Mouse (Mus musculus) midbrain, embryonic 16.5 days (tissue): ENCODE data around the gene Carns1. TPM values are rescaled to one million over a fixed set of nuclear protein-coding genes. Genes with fewer than 3 reads are reported as not detected.
"Not testable (repeated sequence)": the region's sequence is repeated elsewhere in the genome, so short reads cannot be mapped to it uniquely, and the experiment has no call there.

Experiments used
- ATAC-seq: fragments of 200-750 bp; cut with Nextera tagmentation; 2 replicates; pipeline ENCODE4 v1.8.0; 2017; ENCODE audit warnings: moderate TSS enrichment
- H3K27ac ChIP-seq: fragments of 300-500 bp; sonication (generic); 2 replicates; pipeline ENCODE4 v1.5.1; 2014; ENCODE audit warnings: mild to moderate bottlenecking, low read length, mixed read lengths
- H3K27me3 ChIP-seq: fragments of 300-500 bp; sonication (generic); 2 replicates; pipeline ENCODE4 v1.6.1; 2014; ENCODE audit warnings: low read depth, low read length, mixed read lengths; ENCODE audit not compliant: control insufficient read depth, insufficient read depth
- H3K36me3 ChIP-seq: fragments of 300-500 bp; sonication (generic); 2 replicates; pipeline ENCODE4 v1.6.1; 2014; ENCODE audit warnings: mild to moderate bottlenecking, low read length, moderate library complexity, mixed read lengths; ENCODE audit not compliant: control insufficient read depth, insufficient read depth
- H3K4me1 ChIP-seq: fragments of 300-500 bp; sonication (generic); 2 replicates; pipeline ENCODE4 v1.6.1; 2014; ENCODE audit warnings: mild to moderate bottlenecking, low read length, mixed read lengths; ENCODE audit not compliant: control insufficient read depth, insufficient read depth
- H3K4me2 ChIP-seq: fragments of 300-500 bp; sonication (generic); 2 replicates; pipeline ENCODE4 v1.6.1; 2014; ENCODE audit warnings: mild to moderate bottlenecking, low read length, mixed read lengths
- H3K4me3 ChIP-seq: fragments of 300-500 bp; sonication (generic); 2 replicates; pipeline ENCODE4 v1.5.1; 2014; ENCODE audit warnings: low read depth, mild to moderate bottlenecking, low read length, moderate library complexity, mixed read lengths
- H3K9ac ChIP-seq: fragments of 300-500 bp; sonication (generic); 2 replicates; pipeline ENCODE4 v1.6.1; 2014; ENCODE audit warnings: low read depth, low read length, mixed read lengths
- H3K9me3 ChIP-seq: fragments of 300-500 bp; sonication (generic); replicated peaks from 2 replicates; pipeline ENCODE4 v1.6.1; 2014; ENCODE audit warnings: mild to moderate bottlenecking, low read length, mixed read lengths; ENCODE audit not compliant: control insufficient read depth, poor library complexity, severe bottlenecking
- WGBS: fragments of 180-500 bp; shearing (Covaris S2); extraction: QIAGEN DNeasy Blood & Tissue Kit; methylation state at CpG from one replicate; pipeline ENCODE4 v1.1.7; 2014; 5-methylcytosine and 5-hydroxymethylcytosine counted together
- polyA plus RNA-seq: library from polyadenylated mRNA; unstranded; fragments of >200 nt; fragmentation: Nextera tagmentation; extraction: Ambion mirVana; gene quantifications from 2 replicates; pipeline ENCODE4 v1.2.1, GENCODE M21; 2015

Carns1 gene
- polyA plus RNA-seq, 1 experiment from 2014 or later = 5.2 TPM

DNA sequence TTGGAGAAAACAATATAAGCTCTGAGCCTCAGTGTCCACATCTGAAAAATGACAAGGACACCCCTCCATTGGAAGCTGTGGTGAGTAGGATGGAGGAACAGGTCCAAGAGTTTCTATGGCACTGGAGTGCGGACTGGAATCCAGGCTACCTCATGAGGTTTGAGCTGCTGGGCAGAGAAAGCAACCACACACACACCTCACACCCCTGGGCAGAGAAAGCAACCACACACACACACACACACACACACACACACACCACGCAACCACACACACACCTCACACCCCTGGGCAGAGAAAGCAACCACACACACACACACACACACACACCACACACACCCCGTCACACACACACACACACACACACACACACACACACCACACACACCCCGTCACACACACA, 50.0 kb downstream of the Carns1 start:
- peak; percentile 38 for ATAC-seq

DNA sequence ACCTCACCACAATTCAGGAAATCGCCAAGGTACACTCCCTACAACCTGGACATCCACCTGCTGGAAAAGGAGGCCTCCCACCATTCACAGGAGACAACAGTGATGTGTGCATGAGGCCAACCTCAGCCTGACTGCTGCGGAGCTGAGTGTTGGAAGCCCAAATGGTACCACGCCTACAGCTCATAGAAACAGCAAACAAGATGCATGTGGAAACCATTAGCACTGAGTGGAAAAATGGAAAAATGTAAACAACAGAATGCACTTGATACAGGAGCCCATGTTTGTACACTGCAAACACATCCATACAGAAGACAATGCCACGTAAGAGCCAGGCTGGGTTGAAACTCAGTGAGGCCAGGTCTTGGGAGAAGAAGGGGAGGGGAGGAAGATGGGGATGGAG, 50.8 kb downstream of the Carns1 start:
- H3K27me3 ChIP-seq = no peaks in the 10 kb centered on the region
- H3K4me1 ChIP-seq = peaks cover 21% of the 10 kb centered on the region
- peak overlapping the region; percentile 14; the same call in 1 of the 2 replicates for H3K9ac ChIP-seq
- peaks cover 6% of the 10 kb centered on the region; the same call in 1 of the 2 replicates for H3K36me3 ChIP-seq
- H3K4me2 ChIP-seq = no peak overlapping the region
- no peak for ATAC-seq
- WGBS = 91% methylated on average over 4 of the region's 4 CpGs
- H3K27ac ChIP-seq = no peak overlapping the region
- H3K9me3 ChIP-seq = no peaks in the 10 kb centered on the region
- H3K4me3 ChIP-seq = no peak overlapping the region

More for the DNA sequence above, 50.0 kb downstream of the Carns1 start:
- H3K4me1 ChIP-seq = peaks cover 20% of the 10 kb centered on the region
- peak overlapping the region; percentile 73 for H3K27ac ChIP-seq
- H3K27me3 ChIP-seq, H3K9me3 ChIP-seq, H3K36me3 ChIP-seq: not testable (repeated sequence)
- H3K4me2 ChIP-seq = peak overlapping the region; percentile 86
- WGBS = 14% methylated on average over 3 of the region's 4 CpGs
- peak overlapping the region; percentile 83 for H3K9ac ChIP-seq
- peak overlapping the region; percentile 85 for H3K4me3 ChIP-seq

DNA sequence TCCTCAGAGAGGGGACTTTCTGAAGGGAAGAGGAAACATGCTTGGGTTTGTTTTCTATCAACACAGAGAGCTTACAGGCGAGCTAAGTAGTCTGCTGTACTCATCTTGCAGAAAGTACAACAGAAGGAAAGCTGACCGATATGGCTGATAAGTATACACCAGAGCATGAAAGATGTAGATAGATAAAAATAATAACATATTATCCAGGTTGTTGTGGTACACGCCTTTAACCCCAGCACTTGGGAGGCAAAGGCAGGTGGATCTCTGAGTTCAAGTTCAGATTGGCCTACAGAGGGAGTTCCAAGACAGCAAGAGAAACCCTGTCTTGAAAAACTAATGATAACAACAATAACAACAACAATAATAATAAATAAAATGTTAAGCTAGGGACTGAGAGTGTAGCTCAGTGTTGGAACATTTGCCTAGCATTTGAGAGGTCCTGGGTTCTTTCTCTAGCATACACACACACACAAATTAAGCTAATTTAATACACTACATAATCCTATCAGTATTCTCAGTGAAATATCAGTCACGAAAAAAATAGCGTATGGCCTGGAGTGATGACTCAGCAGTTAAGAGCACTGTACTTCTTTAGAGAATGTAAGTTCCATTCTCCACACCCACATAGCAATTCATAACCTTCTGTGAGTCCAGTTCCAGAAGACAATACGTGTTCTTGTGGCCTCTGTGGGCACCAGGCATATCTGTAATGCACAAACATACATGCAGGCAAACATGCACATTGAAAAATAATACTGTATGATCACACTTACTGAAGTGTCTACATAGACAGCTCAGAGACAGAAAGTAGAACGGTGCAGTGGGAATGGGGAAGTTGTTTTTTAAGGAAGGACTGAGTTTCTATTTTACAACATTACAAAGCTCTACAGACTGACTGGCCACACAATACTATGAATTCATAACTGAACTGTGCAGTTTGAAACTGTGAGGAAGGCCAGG, 52.6 kb downstream of the Carns1 start:
- Histone ChIP-seq H3K9ac (no peak overlapping the region), H3K4me2 (no peak overlapping the region), H3K27me3 (no peaks in the 10 kb centered on the region), H3K9me3 (no peaks in the 10 kb centered on the region), H3K27ac (no peak overlapping the region), H3K4me3 (no peak overlapping the region), H3K4me1 (peaks cover 21% of the 10 kb centered on the region), H3K36me3 (no peaks in the 10 kb centered on the region; the same call in 1 of the 2 replicates)
- WGBS = 89% methylated on average over 7 of the region's 7 CpGs
- no peak for ATAC-seq

DNA sequence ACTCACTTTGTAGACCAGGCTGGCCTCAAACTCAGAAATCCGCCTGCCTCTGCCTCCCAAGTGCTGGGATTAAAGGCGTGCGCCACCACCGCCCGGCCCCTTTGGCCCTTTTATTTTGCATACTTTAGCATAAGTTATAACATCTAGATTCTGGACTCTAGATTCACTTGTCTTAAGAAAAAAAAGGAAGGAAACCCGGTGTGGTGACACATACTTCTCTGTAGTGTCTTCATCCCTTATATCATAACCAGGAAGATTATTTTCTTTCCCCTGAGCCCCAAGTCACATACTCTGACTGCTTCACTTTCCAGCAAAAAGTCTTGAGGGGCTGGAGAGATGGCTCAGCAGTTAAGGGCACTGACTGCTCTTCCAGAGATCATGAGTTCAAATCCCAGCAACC, 53.4 kb downstream of the Carns1 start:
- not testable (repeated sequence) for H3K9me3 ChIP-seq, H3K27ac ChIP-seq, H3K36me3 ChIP-seq, H3K4me3 ChIP-seq, H3K4me2 ChIP-seq, H3K27me3 ChIP-seq, ATAC-seq, H3K9ac ChIP-seq
- WGBS = 63% methylated on average over 6 of the region's 6 CpGs
- H3K4me1 ChIP-seq = peaks cover 13% of the 10 kb centered on the region

DNA sequence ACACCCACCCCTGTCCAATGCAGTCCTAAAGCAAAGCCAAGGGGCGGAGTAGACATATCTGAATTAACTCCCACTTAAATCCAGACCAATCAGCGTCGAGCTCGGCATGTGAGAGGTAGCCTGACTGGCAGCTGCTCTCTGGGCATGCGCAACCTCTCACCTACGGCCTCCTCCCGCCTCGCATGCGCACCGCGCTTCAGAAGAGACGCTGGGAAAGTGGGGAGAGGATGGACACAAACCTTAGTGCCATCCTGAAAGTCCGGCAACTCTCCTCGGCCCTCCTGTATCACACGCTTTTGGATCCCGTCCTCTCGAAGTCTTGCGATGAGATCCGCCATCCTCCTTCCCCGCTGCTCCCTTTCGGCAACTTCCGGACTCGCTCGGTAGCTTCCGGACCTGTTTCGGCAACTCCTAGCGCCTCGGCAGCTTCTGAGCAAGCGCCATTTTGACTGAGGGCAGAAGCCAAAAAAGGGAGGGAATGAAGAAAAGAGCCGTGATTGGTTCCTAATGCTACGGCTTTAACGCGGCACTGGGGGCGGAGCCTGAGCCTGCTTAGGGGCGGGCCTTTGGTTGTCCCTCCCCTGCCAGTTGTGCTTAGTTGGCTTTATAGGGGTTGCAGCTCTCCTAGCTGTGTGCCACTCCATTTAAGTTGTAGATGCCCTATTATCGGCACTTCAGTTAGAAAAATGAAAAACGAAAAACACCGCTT, 54.0 kb downstream of the Carns1 start:
- 2% methylated on average over 38 of the region's 38 CpGs for whole genome bisulfite sequencing
- peak overlapping the region; percentile 64 for H3K9ac ChIP-seq
- peak overlapping the region; percentile 86 for H3K27ac ChIP-seq
- H3K4me3 ChIP-seq = peak overlapping the region; percentile 49
- peak overlapping the region; percentile 57 for H3K4me2 ChIP-seq
- no peaks in the 10 kb centered on the region for H3K27me3 ChIP-seq
- no peaks in the 10 kb centered on the region for H3K9me3 ChIP-seq
- ATAC-seq = peak; percentile 90
- peaks cover 7% of the 10 kb centered on the region for H3K4me1 ChIP-seq
- H3K36me3 ChIP-seq = no peaks in the 10 kb centered on the region; the same call in 1 of the 2 replicates

DNA sequence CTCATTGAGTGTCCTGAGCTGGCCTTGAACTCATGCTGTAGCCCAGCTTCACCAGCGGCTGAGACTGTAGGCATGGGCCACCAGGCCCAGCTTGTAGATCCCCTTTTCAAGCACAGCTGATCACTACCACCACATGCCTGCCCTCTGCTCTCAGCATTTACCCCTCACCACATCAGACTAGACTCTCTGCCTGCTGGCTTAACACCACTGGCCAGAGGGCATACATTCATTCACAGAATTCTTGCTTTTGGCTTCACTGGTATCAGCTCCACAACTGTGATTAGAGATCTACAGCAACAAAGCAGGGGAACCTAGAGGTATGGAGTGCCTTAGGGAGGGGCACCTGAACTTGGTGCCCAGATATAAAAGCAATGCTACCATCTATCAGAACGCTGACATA, 54.8 kb downstream of the Carns1 start:
- H3K27ac ChIP-seq = peak overlapping the region; percentile 63; the same call in 1 of the 2 replicates
- H3K9ac ChIP-seq = peak overlapping the region; percentile 36
- peak overlapping the region; percentile 57 for H3K4me2 ChIP-seq
- H3K9me3 ChIP-seq = no peaks in the 10 kb centered on the region
- peaks cover 2% of the 10 kb centered on the region for H3K36me3 ChIP-seq
- ATAC-seq = no peak
- H3K4me3 ChIP-seq = peak overlapping the region; percentile 49
- WGBS = 93% methylated on average over 2 of the region's 2 CpGs
- peaks cover 7% of the 10 kb centered on the region for H3K4me1 ChIP-seq
- no peaks in the 10 kb centered on the region for H3K27me3 ChIP-seq

DNA sequence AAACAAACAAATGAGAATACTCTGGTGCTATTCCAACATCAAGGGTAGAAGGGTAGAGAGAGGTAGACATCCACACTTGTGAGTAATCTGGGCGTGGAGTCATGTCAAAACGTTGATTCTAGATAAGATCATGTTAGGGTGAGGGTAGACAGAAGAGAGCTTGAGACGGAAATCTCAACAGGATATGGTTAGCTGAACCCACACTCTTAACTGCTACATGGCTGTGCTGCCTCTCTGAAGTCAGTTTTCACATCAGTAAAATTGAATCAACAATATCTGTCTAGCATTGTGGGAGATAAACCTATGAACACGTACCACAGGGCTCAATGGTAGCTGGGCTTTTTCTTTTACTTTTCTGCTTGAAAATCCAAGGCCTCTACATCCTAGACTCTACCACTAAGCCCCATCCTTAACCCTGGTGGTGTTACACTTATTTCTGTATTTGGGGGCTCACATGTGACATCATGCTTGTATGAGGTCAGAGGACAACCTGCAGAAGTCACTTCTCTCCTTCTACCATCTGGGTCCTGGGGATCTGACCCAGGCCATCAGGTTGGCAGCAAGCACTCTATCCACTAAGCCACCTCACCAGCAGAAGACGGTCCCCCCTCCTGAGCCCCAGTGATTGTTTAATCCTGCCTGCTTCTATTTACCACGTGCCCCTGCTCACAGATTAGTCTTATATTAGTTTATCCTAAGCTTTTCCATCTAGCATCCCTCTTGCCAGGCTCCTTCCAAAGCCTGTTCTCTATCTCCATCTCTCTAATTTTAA, 55.4 kb downstream of the Carns1 start:
- Histone ChIP-seq H3K4me1 (peaks cover 7% of the 10 kb centered on the region), H3K4me3 (no peak overlapping the region), H3K4me2 (peak overlapping the region; percentile 57)

DNA sequence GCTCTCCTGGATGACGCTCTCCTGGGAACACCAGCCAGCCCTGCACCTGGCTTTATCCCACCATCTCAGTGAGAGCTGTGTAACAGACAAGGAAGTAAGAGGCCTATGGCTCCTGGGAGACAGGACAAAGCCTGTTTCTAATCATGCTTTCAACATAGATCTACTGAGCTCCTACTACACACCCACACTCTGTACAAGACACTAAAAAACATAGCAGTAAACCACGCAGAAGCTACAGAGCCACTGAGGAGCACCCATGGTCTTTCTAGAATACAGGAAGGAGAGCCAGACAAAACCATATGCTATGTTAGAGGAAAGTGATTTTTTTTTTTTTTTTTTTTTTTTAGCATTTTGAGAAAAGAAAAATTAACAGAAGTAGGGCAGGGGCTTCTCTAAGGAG, 56.9 kb downstream of the Carns1 start:
- Histone ChIP-seq H3K9me3 (no peaks in the 10 kb centered on the region), H3K4me2 (no peak overlapping the region), H3K9ac (no peak overlapping the region), H3K4me1 (peaks cover 7% of the 10 kb centered on the region), H3K27ac (no peak overlapping the region), H3K4me3 (no peak overlapping the region), H3K27me3 (no peaks in the 10 kb centered on the region), H3K36me3 (peaks cover 10% of the 10 kb centered on the region)
- no peak for ATAC-seq
- WGBS = 95% methylated on average over 2 of the region's 2 CpGs

More for the DNA sequence above, 55.4 kb downstream of the Carns1 start:
- 90% methylated on average over 6 of the region's 6 CpGs for WGBS
- no peak for ATAC-seq
- Histone ChIP-seq H3K9ac (peak overlapping the region; percentile 36; the same call in 1 of the 2 replicates), H3K27ac (no peak overlapping the region), H3K36me3 (peaks cover 4% of the 10 kb centered on the region), H3K27me3 (no peaks in the 10 kb centered on the region), H3K9me3 (no peaks in the 10 kb centered on the region)
